Mouse (Mus musculus): ENCODE data around the gene Olfr533.
A peak's percentile ranks its signal among the peaks of the same experiment; 100 is the strongest.
"Not testable (repeated sequence)": the region's sequence is repeated elsewhere in the genome, so short reads cannot be mapped to it uniquely, and the experiment has no call there.

The Olfr533 gene

GRCm38 (mm10) chr7:140463070-140463469 lies at the start of gene Olfr533:
TSS of gene Olfr533 (plus strand) at chr7:140463370.
- not testable (repeated sequence) for DNase-seq (ENCODE audit: inconsistent age in 2 of 2, low spot score in 1 of 2)

DNA sequence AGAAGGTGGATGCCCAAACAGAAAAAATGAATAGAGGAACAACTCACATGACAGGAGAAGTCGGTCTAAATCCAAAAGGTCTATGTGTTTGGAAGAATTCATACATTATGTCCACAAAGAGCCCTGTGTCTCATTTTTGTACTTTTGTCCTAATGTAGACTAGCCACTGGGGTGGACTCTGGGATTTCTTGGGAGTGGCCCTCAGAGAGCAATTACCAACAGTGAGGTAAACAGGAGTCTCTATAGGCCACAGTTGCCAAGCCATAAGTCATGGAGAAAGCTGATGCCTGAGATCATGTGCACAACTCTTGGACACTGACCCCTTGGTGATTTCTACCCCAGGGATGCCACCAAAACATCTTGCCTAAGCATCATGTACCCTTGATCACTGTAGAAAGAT lies 41.6 kb upstream of the Olfr533 start, which contains the start of gene Olfr532:
Gene Olfr532 (minus strand): TSS at position 101 of the 400 bp plus-strand sequence.
- no peak for DNase-seq (ENCODE audit: inconsistent age in 2 of 2, low spot score in 1 of 2)

GRCm38 (mm10) chr7:140443141-140443540 lies 20.0 kb upstream of the Olfr533 start:
- no peak for DNase-seq (ENCODE audit: inconsistent age in 2 of 2, low spot score in 1 of 2)

DNA sequence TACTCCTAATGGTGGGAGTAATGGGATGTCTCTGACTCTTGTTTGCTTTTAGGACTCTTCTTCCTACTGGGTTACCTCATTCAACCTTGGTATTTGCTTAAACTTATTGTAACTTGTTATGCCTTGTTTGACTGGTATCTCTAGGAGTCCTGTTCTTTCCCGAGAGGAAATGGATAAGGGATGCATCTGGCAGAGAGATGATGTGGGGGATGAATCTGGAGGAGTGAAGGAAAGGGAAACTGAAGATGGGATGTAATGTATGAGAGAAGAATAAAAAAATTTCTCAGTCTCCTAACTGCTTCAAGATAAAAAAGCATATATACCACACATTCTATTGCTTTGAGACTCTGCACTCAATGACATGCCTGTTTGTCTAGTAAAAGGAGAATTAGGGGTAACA lies 14.7 kb downstream of the Olfr533 start:
- no peak for DNase-seq (ENCODE audit: inconsistent age in 2 of 2, low spot score in 1 of 2)

DNA sequence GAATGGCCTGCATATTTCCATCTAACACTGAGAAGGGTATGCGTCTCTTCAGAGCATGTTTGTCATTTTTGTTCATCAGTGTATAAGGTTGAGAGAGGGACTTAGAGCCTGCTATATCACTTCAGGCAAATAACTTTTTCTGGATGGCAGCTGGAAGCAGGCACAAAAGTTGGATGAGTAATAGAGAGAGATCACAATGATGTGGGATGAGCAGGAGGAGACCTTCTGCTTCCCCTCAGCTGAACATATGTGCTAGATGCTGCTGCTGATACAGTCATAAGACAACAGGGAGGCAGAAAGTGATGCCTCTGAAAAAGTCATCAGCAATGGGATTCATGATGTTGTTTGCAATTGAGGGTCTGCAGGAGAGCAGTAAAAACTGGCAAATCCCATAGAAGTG lies 15.6 kb downstream of the Olfr533 start:
- DNase-seq (ENCODE audit: inconsistent age in 2 of 2, low spot score in 1 of 2): no peak

GRCm38 (mm10) chr7:140483916-140484315 lies 20.7 kb downstream of the Olfr533 start, which contains the start of gene Olfr535:
TSS of gene Olfr535 (plus strand) at chr7:140484216.
- no peak for DNase-seq (ENCODE audit: inconsistent age in 2 of 2, low spot score in 1 of 2)

DNA sequence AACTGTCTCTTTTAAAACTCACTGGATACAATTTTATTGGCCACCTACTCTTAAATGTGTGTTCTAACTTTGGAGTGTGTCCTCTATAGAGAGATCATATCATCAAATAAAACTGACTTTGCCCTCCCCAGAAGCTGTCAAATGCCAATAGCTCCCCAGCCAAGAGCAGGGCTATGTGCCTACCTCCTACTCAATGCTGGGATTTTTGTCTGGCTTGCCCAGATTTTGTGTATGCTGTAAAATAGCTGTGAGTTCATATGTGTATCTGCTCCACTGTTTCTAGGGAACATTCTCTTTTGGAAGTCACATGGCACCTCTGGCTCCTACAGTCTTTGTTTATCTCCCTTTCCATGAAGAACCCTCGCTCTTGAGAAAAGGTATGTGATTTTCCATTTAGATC lies 25.8 kb downstream of the Olfr533 start:
- no peak for DNase-seq (ENCODE audit: inconsistent age in 2 of 2, low spot score in 1 of 2)

GRCm38 (mm10) chr7:140494231-140494630 lies 31.1 kb downstream of the Olfr533 start:
- DNase-seq (ENCODE audit: inconsistent age in 2 of 2, low spot score in 1 of 2): no peak

GRCm38 (mm10) chr7:140494702-140495101 lies 31.5 kb downstream of the Olfr533 start:
- DNase-seq (ENCODE audit: inconsistent age in 2 of 2, low spot score in 1 of 2): no peak

DNA sequence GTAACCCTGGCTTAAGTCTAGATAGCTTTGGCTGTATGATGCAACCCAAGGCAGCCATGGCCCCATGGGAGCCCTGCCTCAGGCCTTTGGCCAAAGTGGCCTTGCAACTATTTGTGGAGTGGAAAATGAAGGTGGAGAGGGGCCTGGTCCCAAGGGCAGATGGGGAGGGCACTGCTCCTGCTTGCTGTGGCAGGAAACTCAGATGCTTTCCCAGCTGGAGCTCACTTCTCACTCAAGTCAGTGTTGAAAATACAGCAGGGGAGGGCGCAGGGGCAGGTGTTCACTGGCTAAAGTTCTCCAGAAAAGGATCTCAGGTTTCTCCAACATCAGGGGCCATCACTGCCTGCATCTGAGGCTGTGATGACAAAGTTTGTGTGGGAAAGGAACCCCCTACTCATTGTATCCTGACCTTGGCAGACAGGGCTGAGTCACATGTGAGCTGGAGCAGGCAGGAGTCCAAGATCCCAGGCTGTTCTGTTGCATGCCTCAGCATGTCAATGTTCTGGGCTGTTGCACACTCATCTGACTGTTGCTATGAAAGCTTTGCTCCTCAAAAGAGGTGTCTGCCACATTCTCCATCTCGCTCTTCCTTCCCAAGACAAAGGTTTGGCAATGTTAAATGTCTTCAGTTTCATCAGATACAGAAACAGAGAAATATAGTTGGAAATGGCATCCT lies 44.3 kb downstream of the Olfr533 start, which contains the start of gene Olfr536:
Gene Olfr536 (minus strand): TSS at position 51 of the 676 bp plus-strand sequence.
- peak in 1 of 2 experiments; percentile 35 for DNase-seq (ENCODE audit: inconsistent age in 2 of 2, low spot score in 1 of 2)

Data from adrenal gland, adult (tissue).